Mouse (Mus musculus): ENCODE results near the gene Trpc4ap.

- TF ChIP-seq POLR2A (IDR thresholded peaks at IDR 0.05; ENCODE audit: low read depth, low read length) (no peak), CTCF (IDR thresholded peaks at IDR 0.05; ENCODE audit: borderline replicate concordance, insufficient read depth, low read length) (no peak)
Measured at GRCm38 (mm10) chr2:155588136-155588535, 104.0 kb downstream of the Trpc4ap start.
